Mouse (Mus musculus) right cerebral cortex, postnatal 10 days (tissue): ENCODE measurements around the gene Fam76a.

Source experiments
- DNase-seq, 2 experiments: peaks; one replicate each; pipeline ENCODE4 v3.0.0; 2021; ENCODE audit warnings: low spot score in 2 of 2

The Fam76a gene

GRCm38 (mm10) chr4:132922558-132923008 lies at the start of gene Fam76a:
Gene Fam76a, minus strand, starts transcription at chr4:132922558.
- DNase-seq, result peak; percentile 100

GRCm38 (mm10) chr4:132972101-132972500 lies 49.7 kb upstream of the Fam76a start:
- no peak for DNase-seq

DNA sequence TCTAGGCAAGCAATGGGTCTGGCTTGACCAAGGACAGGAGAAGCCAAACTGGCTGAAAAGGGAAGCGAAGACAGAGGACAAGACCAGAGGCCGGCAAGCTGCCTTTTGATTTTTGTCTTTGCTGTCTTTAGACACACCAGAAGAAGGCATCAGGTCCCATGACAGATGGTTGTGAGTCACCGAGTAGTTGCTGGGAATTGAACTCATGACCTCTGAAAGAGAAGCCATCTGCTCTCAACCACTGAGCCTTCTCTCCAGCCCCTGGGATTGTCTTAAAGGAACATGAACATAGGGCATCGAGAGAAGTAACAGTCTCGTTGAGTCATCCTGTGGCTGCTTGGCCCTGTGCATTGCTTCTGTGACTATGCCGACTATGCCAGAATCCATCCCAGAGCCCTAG lies 49.2 kb upstream of the Fam76a start:
- no peak for DNase-seq

DNA sequence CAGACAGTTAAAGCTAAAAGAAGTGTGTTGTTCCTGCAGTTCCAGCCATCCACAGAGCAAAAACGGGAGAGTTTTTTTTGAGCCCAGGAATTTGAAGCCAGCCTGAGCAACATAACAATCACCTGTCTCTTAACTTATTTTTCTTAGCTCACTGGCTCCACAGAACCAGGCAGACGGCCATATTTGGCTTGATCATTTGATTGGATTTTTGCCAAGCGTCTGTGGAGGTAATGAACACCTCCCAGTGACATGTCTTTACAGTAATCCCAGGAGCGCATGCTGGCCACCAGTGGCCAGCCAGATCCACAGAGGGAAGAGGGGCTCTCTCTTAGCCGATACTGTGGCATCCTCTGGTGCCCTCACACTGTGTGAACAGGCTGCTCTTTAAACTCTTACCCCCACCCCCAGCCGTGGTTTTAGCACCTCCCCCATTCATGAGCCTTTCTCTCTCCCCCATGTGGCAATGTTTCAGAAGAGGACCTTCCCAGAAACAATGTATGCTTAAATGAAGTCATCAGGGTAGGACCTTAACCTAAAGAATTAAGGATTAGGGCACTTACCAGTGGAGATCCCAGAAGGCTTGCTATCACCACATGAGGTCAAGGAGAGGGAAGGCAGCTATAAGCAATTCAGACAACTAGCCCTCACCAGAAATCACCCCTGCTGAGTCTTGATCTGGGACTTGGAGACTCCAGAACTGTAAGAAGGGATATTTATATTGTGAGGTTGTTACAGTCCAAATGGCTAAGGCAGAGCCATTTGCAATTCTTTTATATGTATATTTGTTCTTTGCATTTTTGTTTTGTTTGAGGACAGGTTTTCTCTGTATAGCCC lies 46.0 kb upstream of the Fam76a start:
- DNase-seq, result no peak

GRCm38 (mm10) chr4:132964473-132964872 lies 42.1 kb upstream of the Fam76a start:
- no peak for DNase-seq

DNA sequence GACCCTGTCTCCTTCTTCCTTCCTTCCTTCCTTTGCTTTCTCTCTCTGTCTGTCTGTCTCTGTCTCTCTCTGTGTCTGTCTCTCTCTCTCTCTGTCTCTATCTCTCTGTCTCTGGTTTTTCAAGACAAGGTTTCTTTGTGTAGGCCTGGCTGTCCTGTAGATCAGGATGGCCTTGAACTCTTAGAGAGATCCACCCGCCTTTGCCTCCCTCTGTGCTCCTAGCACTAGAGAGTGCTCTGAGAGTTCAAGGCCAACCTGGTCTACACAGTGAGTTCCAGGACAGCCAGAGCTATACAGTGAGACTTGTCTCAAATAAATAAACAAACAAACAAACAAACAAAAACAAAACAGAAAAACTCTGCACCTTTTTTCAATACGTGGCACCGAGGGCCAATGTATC lies 41.7 kb upstream of the Fam76a start:
- DNase-seq, result no peak

GRCm38 (mm10) chr4:132963436-132963835 lies 41.1 kb upstream of the Fam76a start:
- no peak for DNase-seq

DNA sequence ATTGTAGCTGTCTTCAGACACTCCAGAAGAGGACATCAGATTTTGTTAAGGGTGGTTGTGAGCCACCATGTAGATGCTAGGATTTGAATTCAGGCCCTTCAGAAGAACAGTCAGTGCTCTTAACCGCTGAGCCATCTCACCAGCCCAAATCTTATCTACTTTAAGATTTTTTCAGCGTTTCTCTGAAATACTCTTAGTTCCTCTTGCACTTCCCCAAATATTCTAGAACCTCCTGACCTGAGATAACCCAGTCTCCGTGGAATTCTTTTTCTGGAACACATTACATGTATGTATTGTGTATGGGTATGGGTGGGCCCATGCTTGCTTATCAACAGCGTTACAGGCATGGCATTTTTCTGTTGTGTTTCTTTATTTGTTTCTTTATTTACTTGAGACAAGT lies 40.3 kb upstream of the Fam76a start:
- DNase-seq, result no peak

DNA sequence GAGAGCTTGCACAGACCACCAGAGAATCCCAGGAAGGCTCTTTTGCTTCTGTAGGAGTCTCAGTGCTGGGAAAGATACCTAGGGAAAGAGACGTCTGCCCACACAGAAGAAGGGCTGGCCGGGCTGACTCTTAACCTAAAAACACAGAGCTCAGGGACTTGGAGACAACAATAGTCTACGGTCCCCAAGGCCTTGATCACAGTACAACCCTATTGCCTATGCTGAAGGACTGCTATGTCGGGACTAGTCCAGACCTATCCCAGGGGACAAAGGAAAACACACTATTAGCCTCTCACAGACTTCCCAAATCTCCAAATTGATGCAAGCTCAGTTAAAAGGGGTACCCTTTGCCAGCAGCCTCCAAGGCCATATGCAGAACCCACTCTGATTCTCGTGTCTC lies 39.5 kb upstream of the Fam76a start:
- DNase-seq, result no peak

GRCm38 (mm10) chr4:132960864-132961639 lies 38.7 kb upstream of the Fam76a start:
- DNase-seq, result no peak

DNA sequence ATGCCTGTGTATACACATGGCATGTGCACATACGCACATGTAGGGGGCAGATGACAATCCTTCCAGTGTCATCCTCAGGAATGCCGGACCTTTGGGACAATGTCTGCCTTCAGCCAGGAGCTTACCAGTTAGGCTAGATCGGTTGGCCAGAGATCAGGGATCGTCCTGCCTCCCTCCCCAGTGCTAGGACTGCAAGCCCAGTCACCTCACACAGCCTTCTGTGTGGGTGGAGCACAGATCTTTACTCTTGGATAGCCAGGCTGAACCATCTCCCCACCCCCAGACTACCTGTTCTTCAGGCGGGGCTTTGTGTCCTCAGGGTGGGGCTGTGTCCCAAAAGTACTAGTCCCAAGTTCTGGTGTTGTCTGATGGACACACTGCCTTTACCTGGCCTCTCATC lies 38.0 kb upstream of the Fam76a start:
- no peak for DNase-seq

GRCm38 (mm10) chr4:132959679-132960045 lies 37.3 kb upstream of the Fam76a start:
- no peak for DNase-seq

- DNase-seq, result no peak
Measured at GRCm38 (mm10) chr4:132958741-132959678, 36.7 kb upstream of the Fam76a start.

GRCm38 (mm10) chr4:132955395-132955791 lies 33.0 kb upstream of the Fam76a start:
- no peak for DNase-seq

- no peak for DNase-seq
Measured at GRCm38 (mm10) chr4:132954530-132955394, 32.4 kb upstream of the Fam76a start.

DNA sequence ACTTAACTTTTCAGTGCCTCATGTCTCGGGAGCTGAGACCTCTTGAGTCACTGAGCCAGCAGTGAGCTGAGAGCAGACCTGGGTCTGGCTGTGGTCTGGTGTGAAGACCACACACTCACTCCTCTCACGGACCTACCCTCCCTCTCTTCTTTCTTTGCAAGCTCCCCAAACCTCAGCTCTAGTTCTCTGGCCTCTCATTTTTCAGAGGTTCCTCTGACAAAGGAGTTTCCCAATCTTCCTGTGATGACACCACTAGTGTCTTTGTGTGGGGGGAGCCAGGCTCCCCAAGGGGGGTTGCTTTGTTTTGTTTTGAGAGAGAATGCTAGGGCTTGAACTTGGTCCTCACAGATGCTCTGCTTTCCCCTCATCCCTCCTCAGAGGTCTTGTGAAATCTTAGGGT lies 28.6 kb upstream of the Fam76a start:
- DNase-seq, result no peak

- no peak for DNase-seq
Measured at GRCm38 (mm10) chr4:132949882-132950532, 27.6 kb upstream of the Fam76a start.

DNA sequence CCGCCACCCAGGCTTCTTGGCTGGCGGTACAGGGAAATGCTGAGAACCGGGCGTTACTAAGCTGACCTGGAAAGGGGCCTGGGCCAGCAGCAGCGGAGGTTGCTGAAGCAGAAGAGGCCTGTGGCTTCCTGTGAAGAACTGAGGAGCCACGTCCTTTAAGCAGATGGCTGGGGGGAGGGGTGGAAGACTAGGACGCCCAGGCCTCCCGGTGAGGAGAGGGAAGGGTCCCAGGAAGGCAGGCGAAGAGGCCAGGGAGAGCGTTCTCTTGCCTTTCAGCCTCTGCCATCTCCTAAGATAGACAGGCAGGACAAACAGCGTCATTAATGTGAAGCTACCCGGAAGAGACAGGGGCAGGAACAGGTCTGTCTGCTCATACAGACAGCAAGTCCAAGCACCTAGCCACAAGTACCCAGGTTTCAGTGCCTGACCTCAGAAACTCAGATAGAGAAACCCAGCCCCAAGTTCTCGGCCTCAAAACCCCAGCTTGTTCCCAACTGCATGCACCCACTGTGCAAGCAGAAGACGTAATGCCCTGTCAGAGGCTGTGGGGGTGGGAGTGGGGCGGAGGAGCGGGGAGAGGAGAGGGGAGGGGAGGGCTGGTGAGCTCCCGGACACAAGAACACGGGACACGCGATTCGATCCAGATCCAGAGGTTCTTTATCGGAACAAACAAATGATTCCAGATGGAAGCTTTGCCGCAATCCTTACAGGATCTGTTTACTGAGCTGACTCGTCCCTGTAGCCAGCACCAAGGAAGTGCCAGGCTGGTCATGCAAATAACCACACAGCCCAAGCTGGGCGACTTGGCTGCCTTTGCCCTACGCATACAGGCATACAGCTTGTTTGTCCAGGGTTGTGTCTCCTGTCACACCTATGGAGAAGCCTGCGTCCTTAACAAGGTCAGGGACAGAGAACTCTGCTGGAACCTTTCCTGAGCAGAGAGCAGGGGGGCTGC lies 24.0 kb upstream of the Fam76a start:
- DNase-seq, result peak; percentile 62 to 65
